Mouse (Mus musculus) spleen, postnatal 4 days (tissue): ENCODE measurements around the gene Rps6kb1.
A peak's percentile ranks its signal among the peaks of the same experiment; 100 is the strongest.

Experiments
- DNase-seq, 2 experiments: peaks; one replicate each; pipeline ENCODE4 v3.0.0; 2022; ENCODE audit warnings: low spot score in 2 of 2

Gene Rps6kb1

GRCm38 (mm10) chr11:86581250-86581753, 36.7 kb upstream of the Rps6kb1 start:
- DNase-seq: peak; percentile 43 to 68

GRCm38 (mm10) chr11:86580319-86581113, 35.9 kb upstream of the Rps6kb1 start:
- no peak for DNase-seq

- DNase-seq: no peak
These were observed 35.2 kb upstream of the Rps6kb1 start for GRCm38 (mm10) chr11:86579731-86580318.

- DNase-seq: peak; percentile 44 to 72
These were observed 34.5 kb upstream of the Rps6kb1 start for GRCm38 (mm10) chr11:86578809-86579730.

- no peak for DNase-seq
These were observed 33.7 kb upstream of the Rps6kb1 start for GRCm38 (mm10) chr11:86578106-86578808.

GRCm38 (mm10) chr11:86577231-86577630, 32.6 kb upstream of the Rps6kb1 start:
- no peak for DNase-seq

GRCm38 (mm10) chr11:86575632-86576378, 31.2 kb upstream of the Rps6kb1 start:
- no peak for DNase-seq

- no peak for DNase-seq
These were observed 29.8 kb upstream of the Rps6kb1 start for GRCm38 (mm10) chr11:86574408-86574807.

GRCm38 (mm10) chr11:86573646-86574231, 29.1 kb upstream of the Rps6kb1 start:
- no peak for DNase-seq

GRCm38 (mm10) chr11:86572623-86573022, 28.0 kb upstream of the Rps6kb1 start:
- no peak for DNase-seq

GRCm38 (mm10) chr11:86571871-86572270, 27.3 kb upstream of the Rps6kb1 start:
- DNase-seq: no peak

GRCm38 (mm10) chr11:86571047-86571855, 26.6 kb upstream of the Rps6kb1 start:
- DNase-seq: no peak

- DNase-seq: no peak
These were observed 25.7 kb upstream of the Rps6kb1 start for GRCm38 (mm10) chr11:86570261-86570746.

GRCm38 (mm10) chr11:86568425-86568824, 23.8 kb upstream of the Rps6kb1 start:
- no peak for DNase-seq

- no peak for DNase-seq
These were observed 13.7 kb upstream of the Rps6kb1 start for GRCm38 (mm10) chr11:86558258-86558657.

- DNase-seq: no peak
These were observed 8.9 kb upstream of the Rps6kb1 start for GRCm38 (mm10) chr11:86553525-86553924.

GRCm38 (mm10) chr11:86547412-86547811, 2.8 kb upstream of the Rps6kb1 start:
- peak in 1 of 2 experiments; percentile 46 for DNase-seq

- no peak for DNase-seq
These were observed 951 bp upstream of the Rps6kb1 start for GRCm38 (mm10) chr11:86545556-86545955.

GRCm38 (mm10) chr11:86543960-86544638, 506 bp downstream of the Rps6kb1 start:
- DNase-seq: peak; percentile 60 to 85
